Mouse (Mus musculus): ENCODE results near the gene Ninj1. TPM values are rescaled to one million over a fixed set of nuclear protein-coding genes. Genes with fewer than 3 reads are reported as not detected.

The Ninj1 gene
- total and polyA plus RNA-seq, 3 experiments, result 30.5 to 69.8 TPM; not detected in 1

- Histone ChIP-seq H3K36me3 (ENCODE audit: control insufficient read depth in 1 of 2, insufficient read depth in 2 of 2, low read length in 2 of 2) (no peaks in the 10 kb centered on the region), H3K27me3 (ENCODE audit: control insufficient read depth in 1 of 2, insufficient read depth in 2 of 2, low read length in 2 of 2) (0 out of 4 replicates have a peak, but pooled peaks cover 0 to 2% of the 10 kb centered on the region in 2 experiments), H3K9me3 (replicated peaks; ENCODE audit: insufficient read depth, low read length) (no peaks in the 10 kb centered on the region), H3K4me1 (ENCODE audit: control insufficient read depth in 1 of 2, insufficient read depth in 2 of 2, low read length in 2 of 2) (no peaks in the 10 kb centered on the region), H3K4me3 (ENCODE audit: control insufficient read depth in 1 of 2, insufficient read depth in 1 of 2, low read depth in 2 of 2, low read length in 2 of 2) (no peak overlapping the region), H3K79me2 (ENCODE audit: control insufficient read depth, insufficient read depth, low read length, poor library complexity) (no peaks in the 10 kb centered on the region), H3K27ac (ENCODE audit: control insufficient read depth, low read depth, low read length) (no peak overlapping the region), H3K9ac (ENCODE audit: control insufficient read depth, low read depth, low read length, poor library complexity, severe bottlenecking) (no peak overlapping the region)
- TF ChIP-seq ZKSCAN1 (IDR thresholded peaks at IDR 0.05; ENCODE audit: low read depth, low read length), result no peak
- TF ChIP-seq TAL1 (IDR thresholded peaks at IDR 0.05; ENCODE audit: low read length), result no peak
- TF ChIP-seq ZMIZ1 (IDR thresholded peaks at IDR 0.05; ENCODE audit: low read depth, low read length), result no peak
- TF ChIP-seq SIN3A (IDR thresholded peaks at IDR 0.05; ENCODE audit: low read length), result no peak
- no peak for TF ChIP-seq NELFE (IDR thresholded peaks at IDR 0.05; ENCODE audit: low read depth, low read length)
- TF ChIP-seq ETS1 (IDR thresholded peaks at IDR 0.05; ENCODE audit: low read depth, low read length), result no peak
- TF ChIP-seq CTCF (IDR thresholded peaks at IDR 0.05 in 2 of 3, conservative IDR thresholded peaks at IDR 0.05 in 1 of 3; ENCODE audit: control insufficient read depth in 1 of 3, insufficient read depth in 1 of 3, low read depth in 2 of 3, low read length in 3 of 3, poor library complexity in 1 of 3, severe bottlenecking in 1 of 3), result no peak
- TF ChIP-seq MAFK (IDR thresholded peaks at IDR 0.05; ENCODE audit: borderline replicate concordance, low read depth, low read length), result no peak
- TF ChIP-seq SMC3 (IDR thresholded peaks at IDR 0.05; ENCODE audit: low read depth, low read length), result no peak
- TF ChIP-seq JUND (IDR thresholded peaks at IDR 0.05; ENCODE audit: low read depth, low read length), result no peak
- no peak for TF ChIP-seq NRF1 (IDR thresholded peaks at IDR 0.05; ENCODE audit: insufficient read depth, low read depth, low read length, poor library complexity, severe bottlenecking)
- TF ChIP-seq USF2 (IDR thresholded peaks at IDR 0.05; ENCODE audit: borderline replicate concordance in 1 of 2, insufficient read depth in 1 of 2, low read depth in 1 of 2, low read length in 2 of 2), result no peak
- TF ChIP-seq TBP (IDR thresholded peaks at IDR 0.05; ENCODE audit: low read depth, low read length), result no peak
- no peak for TF ChIP-seq ELF1 (IDR thresholded peaks at IDR 0.05; ENCODE audit: low read depth, low read length)
- TF ChIP-seq MXI1 (IDR thresholded peaks at IDR 0.05; ENCODE audit: low read depth, low read length), result no peak
- no peak for DNase-seq (ENCODE audit: low read depth, low spot score)
Measured at GRCm38 (mm10) chr13:49146698-49147006, 40.6 kb upstream of the Ninj1 start.

GRCm38 (mm10) chr13:49147007-49147857, 40.1 kb upstream of the Ninj1 start:
- Histone ChIP-seq H3K9ac (ENCODE audit: control insufficient read depth, low read depth, low read length, poor library complexity, severe bottlenecking) (no peak overlapping the region), H3K4me1 (ENCODE audit: control insufficient read depth in 1 of 2, insufficient read depth in 2 of 2, low read length in 2 of 2) (no peaks in the 10 kb centered on the region), H3K4me3 (ENCODE audit: control insufficient read depth in 1 of 2, insufficient read depth in 1 of 2, low read depth in 2 of 2, low read length in 2 of 2) (no peak overlapping the region), H3K27me3 (ENCODE audit: control insufficient read depth in 1 of 2, insufficient read depth in 2 of 2, low read length in 2 of 2) (0 out of 4 replicates have a peak, but pooled peaks cover 1 to 2% of the 10 kb centered on the region in 2 experiments), H3K9me3 (replicated peaks; ENCODE audit: insufficient read depth, low read length) (no peaks in the 10 kb centered on the region), H3K27ac (ENCODE audit: control insufficient read depth, low read depth, low read length) (no peak overlapping the region), H3K36me3 (ENCODE audit: control insufficient read depth in 1 of 2, insufficient read depth in 2 of 2, low read length in 2 of 2) (no peaks in the 10 kb centered on the region), H3K79me2 (ENCODE audit: control insufficient read depth, insufficient read depth, low read length, poor library complexity) (no peaks in the 10 kb centered on the region)
- no peak for DNase-seq (ENCODE audit: low read depth, low spot score)
- TF ChIP-seq MAFK (IDR thresholded peaks at IDR 0.05; ENCODE audit: borderline replicate concordance, low read depth, low read length) (no peak), MYC (IDR thresholded peaks at IDR 0.05; ENCODE audit: low read depth, low read length) (no peak), KAT2A (conservative IDR thresholded peaks at IDR 0.05; ENCODE audit: low read depth, low read length) (no peak), JUND (IDR thresholded peaks at IDR 0.05; ENCODE audit: low read depth, low read length) (no peak), HCFC1 (IDR thresholded peaks at IDR 0.05; ENCODE audit: low read depth, low read length) (no peak), MXI1 (IDR thresholded peaks at IDR 0.05; ENCODE audit: low read depth, low read length) (no peak), BHLHE40 (IDR thresholded peaks at IDR 0.05; ENCODE audit: borderline replicate concordance, low read depth, low read length) (no peak), ETS1 (IDR thresholded peaks at IDR 0.05; ENCODE audit: low read depth, low read length) (no peak)

Data from MEL (cell line).